Mouse (Mus musculus): ENCODE measurements around the gene Lrrtm1. TPM values are rescaled to one million over a fixed set of nuclear protein-coding genes. Genes with fewer than 3 reads are reported as not detected.

Gene Lrrtm1
- polyA plus RNA-seq, 1 experiment = not detected

- H3K36me3 ChIP-seq (ENCODE audit: control insufficient read depth, insufficient read depth) = no peaks in the 10 kb centered on the region
- TF ChIP-seq POLR2A (IDR thresholded peaks at IDR 0.05; ENCODE audit: insufficient read length, low read depth) (no peak), USF1 (IDR thresholded peaks at IDR 0.05; ENCODE audit: low read depth) (no peak), SRF (IDR thresholded peaks at IDR 0.05; ENCODE audit: control insufficient read depth, insufficient read length, low read depth) (no peak), MYOD1 (IDR thresholded peaks at IDR 0.05; ENCODE audit: control insufficient read depth in 1 of 3, insufficient read length in 2 of 3, low read depth in 2 of 3) (no peak), TCF3 (IDR thresholded peaks at IDR 0.05; ENCODE audit: insufficient read length, low read depth) (no peak), TCF12 (IDR thresholded peaks at IDR 0.05; ENCODE audit: insufficient read depth, poor library complexity, severe bottlenecking) (no peak), MYOG (IDR thresholded peaks at IDR 0.05; ENCODE audit: control insufficient read depth in 1 of 3, insufficient read depth in 1 of 3, insufficient read length in 2 of 3, low read depth in 2 of 3) (no peak), REST (IDR thresholded peaks at IDR 0.05; ENCODE audit: insufficient read depth, insufficient read length) (no peak), CEBPB (IDR thresholded peaks at IDR 0.05; ENCODE audit: insufficient read depth, poor library complexity, severe bottlenecking) (no peak), E2F4 (IDR thresholded peaks at IDR 0.05; ENCODE audit: insufficient read depth) (no peak), MAX (IDR thresholded peaks at IDR 0.05; ENCODE audit: low read depth) (no peak), POLR2AphosphoS2 (IDR thresholded peaks at IDR 0.05; ENCODE audit: insufficient read length, low read depth) (no peak)
- no peaks in the 10 kb centered on the region for H3K27me3 ChIP-seq (ENCODE audit: control insufficient read depth, insufficient read depth, insufficient read length)
- no peak overlapping the region for H3K4me3 ChIP-seq
- H3ac ChIP-seq (ENCODE audit: control insufficient read depth, insufficient read length) = no peak overlapping the region
- H3K4me2 ChIP-seq (ENCODE audit: low read depth) = no peak overlapping the region
- no peaks in the 10 kb centered on the region for H3K79me2 ChIP-seq (ENCODE audit: control insufficient read depth, insufficient read depth)
These were observed 48.9 kb downstream of the Lrrtm1 start for GRCm38 (mm10) chr6:77291415-77291814.

- Histone ChIP-seq H3K4me3 (no peak overlapping the region), H3K27me3 (ENCODE audit: control insufficient read depth, insufficient read depth, insufficient read length) (no peaks in the 10 kb centered on the region), H3ac (ENCODE audit: control insufficient read depth, insufficient read length) (no peak overlapping the region), H3K4me2 (ENCODE audit: low read depth) (no peak overlapping the region), H3K79me2 (ENCODE audit: control insufficient read depth, insufficient read depth) (no peaks in the 10 kb centered on the region), H3K36me3 (ENCODE audit: control insufficient read depth, insufficient read depth) (no peaks in the 10 kb centered on the region)
- no peak for TF ChIP-seq REST (IDR thresholded peaks at IDR 0.05; ENCODE audit: insufficient read depth, insufficient read length)
- TF ChIP-seq TCF3 (IDR thresholded peaks at IDR 0.05; ENCODE audit: insufficient read length, low read depth) = no peak
- TF ChIP-seq USF1 (IDR thresholded peaks at IDR 0.05; ENCODE audit: low read depth) = no peak
- TF ChIP-seq CEBPB (IDR thresholded peaks at IDR 0.05; ENCODE audit: insufficient read depth, poor library complexity, severe bottlenecking) = no peak
- no peak for TF ChIP-seq TCF12 (IDR thresholded peaks at IDR 0.05; ENCODE audit: insufficient read depth, poor library complexity, severe bottlenecking)
- no peak for TF ChIP-seq MAX (IDR thresholded peaks at IDR 0.05; ENCODE audit: low read depth)
- no peak for TF ChIP-seq POLR2A (IDR thresholded peaks at IDR 0.05; ENCODE audit: insufficient read length, low read depth)
- TF ChIP-seq SRF (IDR thresholded peaks at IDR 0.05; ENCODE audit: control insufficient read depth, insufficient read length, low read depth) = no peak
- no peak for TF ChIP-seq E2F4 (IDR thresholded peaks at IDR 0.05; ENCODE audit: insufficient read depth)
- TF ChIP-seq POLR2AphosphoS2 (IDR thresholded peaks at IDR 0.05; ENCODE audit: insufficient read length, low read depth) = no peak
- TF ChIP-seq MYOG (IDR thresholded peaks at IDR 0.05; ENCODE audit: control insufficient read depth in 1 of 3, insufficient read depth in 1 of 3, insufficient read length in 2 of 3, low read depth in 2 of 3) = no peak
- no peak for TF ChIP-seq MYOD1 (IDR thresholded peaks at IDR 0.05; ENCODE audit: control insufficient read depth in 1 of 3, insufficient read length in 2 of 3, low read depth in 2 of 3)
These were observed 58.8 kb downstream of the Lrrtm1 start for GRCm38 (mm10) chr6:77301305-77301704.

DNA sequence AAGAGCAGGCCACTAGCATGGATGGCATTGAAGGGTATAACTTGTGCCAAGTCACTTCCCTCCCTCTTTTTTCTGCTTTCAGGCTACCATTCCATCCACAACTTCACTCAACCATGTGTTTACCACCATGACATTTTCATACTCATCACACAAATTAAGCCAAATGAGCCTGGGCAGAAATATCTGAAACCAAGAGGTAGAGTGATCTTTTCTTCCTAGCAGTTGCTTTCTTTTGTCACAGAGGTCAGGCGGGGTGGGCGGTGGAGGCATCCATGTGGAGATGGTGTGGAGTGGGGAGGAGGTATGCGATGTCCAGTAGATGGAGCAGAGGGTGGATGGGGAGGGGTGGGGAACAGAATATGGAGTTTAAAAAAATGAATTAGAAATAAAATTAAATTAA lies 64.3 kb downstream of the Lrrtm1 start:
- H3K27me3 ChIP-seq (ENCODE audit: control insufficient read depth, insufficient read depth, insufficient read length) = no peaks in the 10 kb centered on the region
- H3K4me3 ChIP-seq = no peak overlapping the region
- no peaks in the 10 kb centered on the region for H3K79me2 ChIP-seq (ENCODE audit: control insufficient read depth, insufficient read depth)
- H3ac ChIP-seq (ENCODE audit: control insufficient read depth, insufficient read length) = no peak overlapping the region
- H3K4me2 ChIP-seq (ENCODE audit: low read depth) = no peak overlapping the region
- TF ChIP-seq SRF (IDR thresholded peaks at IDR 0.05; ENCODE audit: control insufficient read depth, insufficient read length, low read depth) (no peak), E2F4 (IDR thresholded peaks at IDR 0.05; ENCODE audit: insufficient read depth) (no peak), POLR2A (IDR thresholded peaks at IDR 0.05; ENCODE audit: insufficient read length, low read depth) (no peak), MAX (IDR thresholded peaks at IDR 0.05; ENCODE audit: low read depth) (no peak), TCF12 (IDR thresholded peaks at IDR 0.05; ENCODE audit: insufficient read depth, poor library complexity, severe bottlenecking) (no peak), TCF3 (IDR thresholded peaks at IDR 0.05; ENCODE audit: insufficient read length, low read depth) (no peak), MYOD1 (IDR thresholded peaks at IDR 0.05; ENCODE audit: control insufficient read depth in 1 of 3, insufficient read length in 2 of 3, low read depth in 2 of 3) (no peak), POLR2AphosphoS2 (IDR thresholded peaks at IDR 0.05; ENCODE audit: insufficient read length, low read depth) (no peak), CEBPB (IDR thresholded peaks at IDR 0.05; ENCODE audit: insufficient read depth, poor library complexity, severe bottlenecking) (no peak), USF1 (IDR thresholded peaks at IDR 0.05; ENCODE audit: low read depth) (no peak), MYOG (IDR thresholded peaks at IDR 0.05; ENCODE audit: control insufficient read depth in 1 of 3, insufficient read depth in 1 of 3, insufficient read length in 2 of 3, low read depth in 2 of 3) (no peak)
- H3K36me3 ChIP-seq (ENCODE audit: control insufficient read depth, insufficient read depth) = no peaks in the 10 kb centered on the region
